Mouse (Mus musculus) G1E (cell line): ENCODE measurements around the gene Glt8d2.

Source experiments
- CTCF ChIP-seq: IDR thresholded peaks from 2 replicates; pipeline ENCODE4 v1.5.1; 2012; ENCODE audit warnings: low read depth, low read length, inconsistent platforms, mixed read lengths
- GATA1 ChIP-seq: IDR thresholded peaks from 2 replicates; pipeline ENCODE4 v1.6.1; 2012; ENCODE audit warnings: borderline replicate concordance, low read length, inconsistent platforms, mixed read lengths
- POLR2AphosphoS5 ChIP-seq: IDR thresholded peaks from 2 replicates; pipeline ENCODE4 v1.6.1; 2012; ENCODE audit warnings: low read depth, low read length, inconsistent platforms; ENCODE audit not compliant: insufficient replicate concordance
- TAL1 ChIP-seq: conservative IDR thresholded peaks from 2 replicates; pipeline ENCODE4 v1.6.1; 2012; ENCODE audit warnings: low read depth, low read length, inconsistent platforms, mixed read lengths

DNA sequence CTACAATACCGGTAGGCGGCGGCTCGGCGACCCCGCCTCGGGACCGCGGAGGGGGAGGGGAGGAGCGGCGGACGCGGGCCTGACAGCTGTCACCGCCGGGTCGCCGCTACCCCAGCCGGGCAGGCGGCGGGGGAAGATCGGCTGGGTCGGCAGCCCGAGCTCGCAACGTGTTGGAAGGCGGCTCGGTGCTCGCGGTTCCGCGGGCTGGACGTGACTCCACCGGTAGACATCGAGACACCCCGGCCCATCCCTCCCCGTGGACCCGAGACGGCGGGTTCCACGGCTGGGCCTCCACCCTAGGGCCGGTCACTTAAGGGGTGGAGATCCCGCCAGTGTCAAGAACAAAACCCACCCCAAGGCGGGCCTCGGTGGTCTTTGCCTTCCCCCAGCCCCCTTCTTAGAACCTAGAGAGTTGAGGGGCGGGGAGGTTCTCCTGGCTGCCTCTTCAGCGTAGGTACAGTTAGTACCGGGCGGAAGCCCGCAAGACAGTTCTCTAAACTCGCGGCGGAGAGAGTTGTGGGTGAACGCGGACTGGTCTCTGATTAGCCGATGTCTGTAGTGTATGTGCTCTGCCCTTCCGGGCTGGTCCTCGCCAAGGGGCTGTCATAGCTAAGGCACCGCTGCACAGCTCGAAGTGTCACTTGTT is 9.0 kb upstream of the Glt8d2 start:
- TF ChIP-seq CTCF (no peak), TAL1 (no peak), GATA1 (no peak), POLR2AphosphoS5 (no peak)
